Mouse (Mus musculus): ENCODE results near the gene Izumo2.

DNA sequence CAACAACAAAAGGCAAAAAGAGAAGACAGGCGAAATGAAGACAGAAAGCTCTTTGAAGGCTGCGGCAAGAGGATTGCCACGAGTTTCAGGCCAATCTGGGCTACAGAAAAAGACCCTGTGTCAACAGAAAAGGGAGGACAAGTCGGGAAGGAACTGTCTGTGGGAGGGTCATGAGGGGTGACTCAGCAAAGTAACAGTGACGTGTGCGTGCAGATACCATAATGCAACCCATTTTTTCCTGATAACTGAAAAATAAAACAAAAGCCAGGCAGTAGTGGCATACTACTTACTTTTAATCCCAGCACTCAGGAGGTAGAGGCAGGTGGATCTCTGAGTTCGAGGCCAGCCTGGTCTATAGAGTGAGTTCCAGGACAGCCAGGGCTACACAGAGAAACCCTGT, 10.6 kb upstream of the Izumo2 start:
- TF ChIP-seq CTCF (conservative IDR thresholded peaks at IDR 0.05; ENCODE audit: insufficient read depth, insufficient read length, low read depth, low read length) (no peak), POLR2A (IDR thresholded peaks at IDR 0.05; ENCODE audit: low read depth, low read length) (no peak)
